Mouse (Mus musculus) stomach, postnatal 0 days (tissue): ENCODE results near the gene Pde4b. TPM values are rescaled to one million over a fixed set of nuclear protein-coding genes. Genes with fewer than 3 reads are reported as not detected.

Experiments
- ATAC-seq: fragments of 200-750 bp; cut with Nextera tagmentation; 2 replicates; pipeline ENCODE4 v1.8.0; 2017; ENCODE audit not compliant: low FRiP score, low TSS enrichment
- DNase-seq: peaks from one replicate; pipeline ENCODE4 v3.0.0-alpha.2; 2016; ENCODE audit warnings: low spot score
- H3K27ac ChIP-seq: fragments of 300-500 bp; sonication (generic); replicated peaks from 2 replicates; pipeline ENCODE4 v1.5.1; 2014; ENCODE audit warnings: mild to moderate bottlenecking, control low read depth
- H3K27me3 ChIP-seq: fragments of 300-500 bp; sonication (generic); 2 replicates; pipeline ENCODE4 v1.6.1; 2014; ENCODE audit warnings: low read length; ENCODE audit not compliant: control insufficient read depth, insufficient read depth
- H3K36me3 ChIP-seq: fragments of 300-500 bp; sonication (generic); 2 replicates; pipeline ENCODE4 v1.6.1; 2014; ENCODE audit warnings: low read length, mixed read lengths; ENCODE audit not compliant: control insufficient read depth, insufficient read depth
- H3K4me1 ChIP-seq: fragments of 300-500 bp; sonication (generic); replicated peaks from 2 replicates; pipeline ENCODE4 v1.6.1; 2014; ENCODE audit warnings: antibody characterized with exemption; ENCODE audit not compliant: control insufficient read depth, insufficient read depth
- H3K4me2 ChIP-seq: fragments of 300-500 bp; sonication (generic); replicated peaks from 2 replicates; pipeline ENCODE4 v1.6.1; 2014; ENCODE audit warnings: low read depth, mild to moderate bottlenecking, control low read depth, moderate library complexity
- H3K4me3 ChIP-seq: fragments of 300-500 bp; sonication (generic); 2 replicates; pipeline ENCODE4 v1.5.1; 2014; ENCODE audit warnings: low read depth, low read length, control low read depth
- H3K9ac ChIP-seq: fragments of 300-500 bp; sonication (generic); 2 replicates; pipeline ENCODE4 v1.6.1; 2014; ENCODE audit warnings: mild to moderate bottlenecking, low read length, control low read depth, mixed read lengths
- H3K9me3 ChIP-seq: fragments of 300-500 bp; sonication (generic); 2 replicates; pipeline ENCODE4 v1.6.1; 2016; ENCODE audit warnings: low read length; ENCODE audit not compliant: control insufficient read depth
- CTCF ChIP-seq: IDR thresholded peaks from 2 replicates; pipeline ENCODE4 v1.5.1; 2016; ENCODE audit warnings: antibody characterized with exemption, low read depth, mild to moderate bottlenecking, moderate library complexity
- EP300 ChIP-seq: optimal IDR thresholded peaks from 2 replicates; pipeline ENCODE3; 2016; ENCODE audit warnings: antibody characterized with exemption
- WGBS: fragments of 180-500 bp; shearing (Covaris S2); extraction: QIAGEN DNeasy Blood & Tissue Kit; methylation state at CpG from one replicate; pipeline ENCODE4 v1.1.7; 2014; 5-methylcytosine and 5-hydroxymethylcytosine counted together
- polyA plus RNA-seq: library from polyadenylated mRNA; unstranded; fragments of >200 nt; fragmentation: Nextera tagmentation; extraction: Ambion mirVana; gene quantifications from 2 replicates; pipeline ENCODE4 v1.2.1, GENCODE M21; 2015

Pde4b gene
- polyA plus RNA-seq, 1 experiment from 2014 or later = 9.1 TPM

- TF ChIP-seq CTCF = no peak
- TF ChIP-seq EP300 = no peak
- no peak overlapping the region for H3K9ac ChIP-seq
- no peaks in the 10 kb centered on the region for H3K36me3 ChIP-seq
- H3K4me2 ChIP-seq = no peak overlapping the region
- 93% methylated on average over 2 of the region's 2 CpGs for WGBS
- no peak overlapping the region for H3K4me3 ChIP-seq
- H3K27ac ChIP-seq = no peak overlapping the region
- DNase-seq (no peak), ATAC-seq (no peak)
- H3K9me3 ChIP-seq = no peaks in the 10 kb centered on the region
- H3K27me3 ChIP-seq = no peaks in the 10 kb centered on the region
- H3K4me1 ChIP-seq = no peaks in the 10 kb centered on the region
Observed at GRCm38 (mm10) chr4:102332386-102332785, 245.0 kb downstream of the Pde4b start.

DNA sequence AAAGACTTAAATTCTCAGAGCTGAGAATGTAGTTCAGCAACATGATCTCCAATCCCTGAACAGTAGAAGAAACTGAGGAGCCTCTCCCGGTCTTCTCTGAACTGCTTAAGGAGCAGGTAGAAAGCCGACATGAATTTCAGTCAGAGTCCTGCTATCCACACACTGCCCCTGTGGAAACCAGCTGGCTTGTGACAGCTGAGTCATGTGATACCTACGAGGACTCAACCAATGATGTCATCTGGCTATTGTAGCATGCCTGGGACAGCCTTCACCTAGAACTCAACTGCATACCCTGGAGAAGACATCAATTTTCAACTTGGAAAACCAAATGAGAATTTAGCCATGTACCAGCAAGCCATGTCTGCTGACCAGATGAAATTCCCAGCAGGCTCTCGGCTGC lies 245.5 kb downstream of the Pde4b start:
- no peaks in the 10 kb centered on the region for H3K36me3 ChIP-seq
- H3K4me1 ChIP-seq = no peaks in the 10 kb centered on the region
- WGBS = 71% methylated on average over 4 of the region's 4 CpGs
- H3K9ac ChIP-seq = no peak overlapping the region
- no peak for TF ChIP-seq CTCF
- TF ChIP-seq EP300 = no peak
- no peaks in the 10 kb centered on the region for H3K9me3 ChIP-seq
- H3K27ac ChIP-seq = no peak overlapping the region
- no peaks in the 10 kb centered on the region for H3K27me3 ChIP-seq
- no peak overlapping the region for H3K4me2 ChIP-seq
- no peak overlapping the region for H3K4me3 ChIP-seq
- DNase-seq (no peak), ATAC-seq (no peak)

DNA sequence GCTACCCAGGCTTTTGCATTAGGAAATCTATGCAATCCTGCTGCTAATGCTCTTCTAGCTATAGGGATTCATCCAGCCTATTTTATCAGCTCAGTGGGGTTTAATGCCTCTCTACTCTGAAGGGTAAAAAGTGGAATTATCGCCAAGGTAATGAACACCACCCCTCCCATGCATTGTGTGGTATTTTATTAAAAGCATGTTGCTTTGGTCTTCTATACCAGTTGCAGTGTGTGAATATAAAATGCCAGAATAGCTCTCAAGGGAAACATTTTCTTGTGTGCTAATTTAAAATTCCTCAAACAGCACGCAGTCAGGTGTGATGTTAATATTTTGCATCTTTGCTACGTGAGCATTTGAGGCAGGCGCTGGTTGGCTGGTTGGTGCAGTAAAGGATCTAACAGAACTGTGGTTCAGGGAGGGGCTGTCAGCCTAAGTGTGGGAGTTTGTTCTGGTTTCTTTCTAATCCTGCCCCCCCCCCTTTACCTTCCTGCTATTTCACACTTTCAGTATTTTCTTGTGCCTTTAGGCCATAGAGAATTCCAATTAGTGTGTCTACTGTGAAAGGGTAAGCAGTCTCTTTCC lies 259.7 kb downstream of the Pde4b start:
- Histone ChIP-seq H3K36me3 (no peaks in the 10 kb centered on the region), H3K4me2 (no peak overlapping the region), H3K4me3 (no peak overlapping the region), H3K4me1 (no peaks in the 10 kb centered on the region), H3K27ac (no peak overlapping the region), H3K27me3 (no peaks in the 10 kb centered on the region), H3K9ac (no peak overlapping the region), H3K9me3 (no peaks in the 10 kb centered on the region)
- ATAC-seq (no peak), DNase-seq (no peak)
- WGBS = 77% methylated on average over 4 of the region's 4 CpGs
- TF ChIP-seq EP300 = no peak
- no peak for TF ChIP-seq CTCF

- no peak for ATAC-seq
- Histone ChIP-seq H3K27me3 (no peaks in the 10 kb centered on the region), H3K4me1 (no peaks in the 10 kb centered on the region), H3K9me3 (no peaks in the 10 kb centered on the region), H3K27ac (no peak overlapping the region), H3K4me3 (no peak overlapping the region), H3K4me2 (no peak overlapping the region), H3K9ac (no peak overlapping the region), H3K36me3 (no peaks in the 10 kb centered on the region)
- no peak for TF ChIP-seq EP300
- no peak for TF ChIP-seq CTCF
- 89% methylated on average over 1 of the region's 1 CpGs for WGBS
- DNase-seq = no peak
Observed at GRCm38 (mm10) chr4:102351476-102352475, 264.4 kb downstream of the Pde4b start.

DNA sequence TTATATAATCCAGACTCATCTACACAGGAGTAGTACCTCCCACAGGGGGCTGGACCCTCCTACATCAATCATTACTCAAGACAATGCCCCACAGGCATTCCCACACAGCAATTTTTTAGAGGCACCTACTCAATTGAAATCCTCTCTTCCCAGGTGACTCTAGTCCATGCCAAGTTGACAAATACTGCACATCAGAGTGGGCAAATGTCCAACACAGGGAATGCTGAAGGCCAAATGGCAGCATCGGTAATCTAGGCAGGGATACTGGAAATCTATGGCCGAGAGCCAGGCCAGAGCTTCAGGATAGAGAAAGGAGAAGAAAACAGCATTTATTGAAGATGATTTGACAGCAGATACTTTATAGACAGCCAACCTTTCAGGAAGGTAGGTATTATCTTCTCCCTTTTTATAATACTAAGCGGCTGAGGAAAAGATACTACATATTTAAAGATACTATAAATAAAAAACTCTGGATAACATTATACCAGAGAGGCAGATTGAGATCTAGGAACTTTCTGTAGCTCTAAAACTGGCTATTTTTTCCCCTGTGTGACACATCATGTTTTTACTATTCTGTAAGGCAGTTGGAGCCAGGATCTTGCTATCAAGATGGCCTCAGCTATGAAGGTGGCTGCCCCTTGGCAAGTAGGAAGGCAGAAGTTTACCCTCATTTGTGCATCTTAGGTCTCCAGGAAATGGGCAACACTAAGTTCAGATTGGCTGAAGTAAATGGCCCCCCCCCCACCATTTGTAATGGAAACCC lies 266.5 kb downstream of the Pde4b start:
- TF ChIP-seq EP300 = no peak
- TF ChIP-seq CTCF = no peak
- Histone ChIP-seq H3K9me3 (no peaks in the 10 kb centered on the region), H3K4me2 (no peak overlapping the region), H3K27me3 (no peaks in the 10 kb centered on the region), H3K27ac (no peak overlapping the region), H3K4me1 (no peaks in the 10 kb centered on the region), H3K36me3 (no peaks in the 10 kb centered on the region), H3K9ac (no peak overlapping the region), H3K4me3 (no peak overlapping the region)
- DNase-seq (no peak), ATAC-seq (no peak)
- 78% methylated on average over 3 of the region's 3 CpGs for WGBS
